Mouse (Mus musculus) retina, postnatal 7 days (tissue): Measurements from ENCODE around the gene Gm45021.
A peak's percentile ranks its signal among the peaks of the same experiment; 100 is the strongest.

Source experiments
- DNase-seq: peaks from one replicate; pipeline ENCODE4 v3.0.0-alpha.2; 2012; ENCODE audit warnings: low read depth, low spot score

The Gm45021 gene

GRCm38 (mm10) chr6:48572572-48573061 is 16.8 kb upstream of the Gm45021 start, which contains the start of gene Rarres2:
Rarres2 (minus strand) TSS chr6:48572789.
- DNase-seq: no peak

DNA sequence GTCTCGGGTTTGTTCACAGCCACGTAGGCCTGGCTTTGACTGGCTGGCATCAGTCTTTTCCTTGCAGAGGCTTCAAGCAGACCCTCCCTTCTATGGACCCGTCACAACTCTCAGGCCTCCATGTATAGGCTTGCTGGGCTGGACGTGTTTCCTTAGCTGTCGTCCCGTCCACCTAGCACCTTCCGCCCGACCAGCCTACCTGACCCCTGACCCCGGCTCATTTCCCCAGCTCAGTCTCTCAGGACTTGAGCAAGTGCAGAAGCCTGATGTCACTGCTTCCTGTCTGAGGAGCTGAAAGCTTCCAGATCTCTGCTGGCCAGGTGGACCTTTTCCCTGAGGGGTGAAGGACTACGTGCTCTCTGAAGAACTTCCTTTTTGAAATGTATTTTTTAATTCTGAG is 16.1 kb upstream of the Gm45021 start:
- DNase-seq: no peak

GRCm38 (mm10) chr6:48573981-48574380 is 15.4 kb upstream of the Gm45021 start:
- no peak for DNase-seq

DNA sequence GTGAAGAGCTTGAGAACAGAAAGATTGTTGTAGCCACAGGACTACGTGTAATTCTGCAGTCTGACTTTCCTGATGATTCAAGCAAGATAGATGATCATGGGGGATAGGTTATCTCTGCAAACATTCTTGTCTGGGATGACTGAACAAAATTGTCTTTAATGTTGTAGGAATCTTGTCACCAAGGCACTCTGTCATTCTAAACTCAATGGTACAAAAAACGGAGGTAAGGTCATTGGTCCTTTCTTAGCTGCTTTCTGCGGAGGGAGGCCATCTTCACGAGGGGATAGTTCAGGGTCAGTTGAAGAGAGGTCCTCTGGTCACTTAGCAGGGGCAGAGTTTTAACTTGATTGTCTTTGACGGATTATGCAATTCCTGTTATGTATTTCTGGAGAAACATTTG is 10.7 kb upstream of the Gm45021 start:
- no peak for DNase-seq

GRCm38 (mm10) chr6:48579215-48579648 is 10.2 kb upstream of the Gm45021 start:
- DNase-seq: no peak

DNA sequence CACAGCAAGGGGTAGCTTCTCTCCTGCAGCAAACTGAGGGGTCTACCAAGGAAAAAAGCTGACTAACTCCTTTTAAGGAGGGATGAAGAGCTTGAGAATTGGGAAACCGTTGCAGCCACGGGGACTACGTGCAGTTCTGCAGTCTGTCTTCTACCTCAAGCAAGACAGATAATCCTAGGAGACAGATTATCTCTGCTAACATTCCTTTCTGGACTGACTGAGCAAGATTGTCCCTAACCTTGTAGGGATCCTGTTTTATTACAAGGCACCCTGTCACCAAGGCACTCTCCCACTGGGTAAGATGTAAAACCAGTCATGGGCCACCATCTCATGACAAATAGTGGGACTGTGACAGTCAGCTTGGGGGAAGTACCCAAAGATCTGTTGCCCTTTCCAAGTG is 8.2 kb upstream of the Gm45021 start:
- no peak for DNase-seq

- peak; percentile 47 for DNase-seq
Observed at GRCm38 (mm10) chr6:48582037-48582436, 7.4 kb upstream of the Gm45021 start.

DNA sequence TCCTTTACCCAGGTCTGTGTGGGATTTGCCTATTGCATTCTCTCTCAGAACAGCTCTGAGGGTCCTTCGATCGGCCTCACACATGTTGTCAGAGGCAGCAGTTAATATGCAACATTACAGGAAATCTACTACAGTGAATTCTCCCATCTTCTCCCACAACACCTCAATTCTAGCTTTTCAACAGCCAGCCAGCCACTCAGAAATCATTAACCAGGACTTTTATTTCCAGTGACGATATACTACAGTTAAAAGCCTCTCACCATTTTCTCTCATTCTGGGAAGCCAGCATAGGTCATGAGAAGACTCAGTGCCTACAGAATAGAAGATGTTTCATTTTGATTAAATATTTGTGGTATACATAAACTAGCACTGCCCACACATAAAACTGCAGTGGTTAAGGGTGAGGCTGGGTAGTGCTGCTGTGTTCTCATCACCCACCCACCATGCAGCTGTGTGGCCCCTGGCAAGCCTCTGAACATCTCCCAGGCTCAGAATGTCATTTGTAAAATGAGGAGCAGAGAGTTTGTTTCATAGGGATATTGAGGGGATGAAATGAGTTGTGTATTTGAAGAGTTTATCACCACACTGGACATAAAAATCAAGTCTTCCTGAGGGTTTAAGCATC is 1.9 kb downstream of the Gm45021 start:
- DNase-seq: no peak

GRCm38 (mm10) chr6:48591871-48592270 is 2.5 kb downstream of the Gm45021 start:
- no peak for DNase-seq

DNA sequence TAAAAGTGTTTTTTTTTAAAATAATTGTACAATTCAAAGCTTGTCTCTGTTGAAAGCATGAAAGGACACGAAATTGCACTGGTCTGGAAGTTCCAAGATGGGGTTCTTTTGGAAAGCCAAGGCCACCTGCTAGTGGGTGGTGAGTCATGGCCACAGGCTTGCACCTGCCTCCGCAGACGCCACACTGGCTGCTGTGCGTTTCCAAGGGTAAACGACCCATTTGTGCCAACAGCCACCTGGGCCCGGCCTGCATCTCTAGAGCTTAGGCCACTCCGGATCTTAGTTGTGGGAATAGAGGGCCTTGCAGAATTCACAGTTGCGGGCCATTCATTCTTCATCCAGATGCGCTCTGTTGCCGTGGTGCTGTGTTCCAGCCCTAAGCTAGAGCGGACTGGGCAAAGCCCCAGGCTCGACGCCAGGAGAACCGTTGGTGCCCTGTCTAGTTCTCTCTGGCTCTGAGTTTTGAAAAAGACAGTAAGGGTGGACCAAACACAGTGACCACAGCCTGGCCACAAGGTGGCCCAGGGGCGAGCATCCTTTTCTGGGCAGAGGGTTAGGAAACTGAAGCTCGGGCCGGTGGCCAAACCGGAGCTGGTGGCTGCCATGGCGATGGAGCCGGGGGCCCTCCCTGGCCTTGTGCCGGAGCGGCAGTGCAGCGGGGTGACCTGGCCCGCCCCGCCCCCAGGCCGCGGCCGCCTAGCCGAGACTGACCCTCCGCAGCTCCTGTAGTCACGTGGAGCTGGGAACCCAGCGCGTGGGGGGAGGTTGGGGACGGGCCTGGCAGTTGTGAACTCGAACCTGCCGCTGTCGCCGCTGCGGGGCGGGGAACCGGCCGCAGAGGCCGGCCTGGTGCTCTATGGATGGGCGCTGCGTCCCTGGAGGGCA is 4.0 kb downstream of the Gm45021 start, which contains the start of the genes Repin1 and Gm44965:
Repin1 (plus strand) TSS at position 726 of the 885 bp plus-strand sequence.
Gm44965 (plus strand) TSS at position 784 of the 885 bp plus-strand sequence.
- peak; percentile 87 for DNase-seq

DNA sequence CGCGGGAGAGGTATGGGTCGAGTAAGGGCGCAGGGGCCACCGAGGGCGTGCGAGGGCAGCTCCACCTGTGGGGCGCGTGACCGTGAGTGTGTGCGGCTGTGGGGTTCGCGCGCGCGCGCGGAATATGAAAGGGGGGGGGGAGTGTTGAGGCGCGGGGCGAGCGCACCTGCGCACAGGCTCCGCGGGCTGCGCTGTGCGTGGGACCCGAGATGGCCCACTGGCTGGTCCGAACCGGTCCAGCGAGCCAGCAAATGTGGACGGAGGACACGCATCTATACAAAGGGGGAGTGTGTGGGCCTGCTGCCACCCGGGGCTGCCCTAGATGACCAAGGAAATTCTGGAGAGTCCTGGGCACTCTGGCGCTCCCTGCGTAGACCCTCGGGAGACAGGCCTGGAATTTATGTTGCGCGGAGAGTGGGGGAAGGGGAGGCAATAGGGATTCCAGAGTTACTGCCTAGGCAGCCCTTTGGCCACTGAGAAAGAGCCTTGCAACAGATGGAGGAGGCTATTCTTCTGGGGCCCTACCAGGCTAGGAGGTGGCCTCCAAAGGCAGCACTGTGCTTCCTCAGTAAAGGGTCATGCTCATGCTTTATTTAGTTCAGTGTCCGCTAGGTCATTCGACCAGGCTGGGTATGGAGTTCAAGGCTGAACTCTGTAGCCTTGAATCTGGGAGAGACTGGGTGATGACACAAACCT is 4.8 kb downstream of the Gm45021 start:
- DNase-seq: peak; percentile 34

DNA sequence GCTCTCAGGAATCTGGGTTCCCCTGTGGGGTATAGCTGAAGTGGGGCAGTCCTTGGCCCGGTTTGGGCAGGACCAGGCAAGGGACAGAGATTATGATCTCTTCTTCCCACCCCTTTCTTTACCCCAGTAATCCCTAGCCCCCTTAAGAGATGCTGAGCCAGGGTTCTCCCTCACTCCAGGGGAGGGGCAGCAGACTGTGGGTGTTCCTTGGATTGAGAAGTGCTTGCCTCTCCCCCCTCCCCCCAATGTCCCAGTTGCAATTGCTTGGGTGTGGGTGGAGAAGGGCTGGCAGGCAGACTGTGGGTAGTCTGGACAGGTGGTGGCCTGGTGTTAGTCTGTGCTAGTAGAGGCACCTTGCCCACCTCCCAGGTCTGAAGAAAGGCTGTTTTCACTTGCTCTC is 5.9 kb downstream of the Gm45021 start:
- no peak for DNase-seq

GRCm38 (mm10) chr6:48596545-48597232 is 7.3 kb downstream of the Gm45021 start:
- DNase-seq: no peak

GRCm38 (mm10) chr6:48597233-48597625 is 7.8 kb downstream of the Gm45021 start:
- DNase-seq: no peak

GRCm38 (mm10) chr6:48600594-48600993 is 11.2 kb downstream of the Gm45021 start:
- no peak for DNase-seq

DNA sequence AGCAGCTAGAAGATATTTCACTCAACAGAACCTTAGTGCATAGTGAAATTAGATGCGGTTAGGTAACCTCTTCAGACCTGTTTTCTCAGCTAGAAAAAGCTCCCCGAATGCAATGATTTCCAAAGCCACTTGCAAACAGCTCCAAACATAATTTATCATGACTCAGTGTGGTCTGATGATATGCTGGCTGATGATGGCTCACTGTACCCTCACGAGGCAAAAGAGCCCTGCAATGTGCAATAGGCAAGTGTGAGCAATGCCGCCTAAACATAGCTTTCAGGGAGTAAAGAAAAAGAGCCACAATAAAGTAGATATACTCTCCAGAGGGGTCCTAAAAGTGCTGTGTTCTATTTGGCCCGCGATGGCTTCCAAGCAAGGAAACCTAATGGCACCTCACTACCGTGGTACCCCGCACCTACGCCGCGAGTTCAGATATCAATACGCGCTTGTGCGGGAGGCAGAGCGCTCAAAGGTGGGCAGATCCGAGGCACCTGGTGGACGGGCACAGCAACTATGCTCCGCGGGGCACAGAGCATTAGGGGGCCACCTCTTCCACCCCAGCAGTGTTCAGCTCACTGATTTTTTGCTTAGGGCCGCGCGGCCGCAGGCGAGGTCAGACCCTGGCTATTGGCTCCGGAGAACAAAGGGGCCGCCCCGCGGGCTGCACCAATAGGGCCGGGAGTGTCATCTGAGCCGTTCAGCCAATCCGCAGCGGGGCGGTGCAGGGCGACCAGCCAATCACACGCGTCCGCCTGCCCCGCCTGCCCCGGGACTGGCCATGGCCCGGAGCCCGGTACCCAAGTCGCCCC is 12.1 kb downstream of the Gm45021 start, which contains the start of gene Zfp775:
Zfp775 (plus strand) TSS at position 793 of the 809 bp plus-strand sequence.
- peak; percentile 84 for DNase-seq

DNA sequence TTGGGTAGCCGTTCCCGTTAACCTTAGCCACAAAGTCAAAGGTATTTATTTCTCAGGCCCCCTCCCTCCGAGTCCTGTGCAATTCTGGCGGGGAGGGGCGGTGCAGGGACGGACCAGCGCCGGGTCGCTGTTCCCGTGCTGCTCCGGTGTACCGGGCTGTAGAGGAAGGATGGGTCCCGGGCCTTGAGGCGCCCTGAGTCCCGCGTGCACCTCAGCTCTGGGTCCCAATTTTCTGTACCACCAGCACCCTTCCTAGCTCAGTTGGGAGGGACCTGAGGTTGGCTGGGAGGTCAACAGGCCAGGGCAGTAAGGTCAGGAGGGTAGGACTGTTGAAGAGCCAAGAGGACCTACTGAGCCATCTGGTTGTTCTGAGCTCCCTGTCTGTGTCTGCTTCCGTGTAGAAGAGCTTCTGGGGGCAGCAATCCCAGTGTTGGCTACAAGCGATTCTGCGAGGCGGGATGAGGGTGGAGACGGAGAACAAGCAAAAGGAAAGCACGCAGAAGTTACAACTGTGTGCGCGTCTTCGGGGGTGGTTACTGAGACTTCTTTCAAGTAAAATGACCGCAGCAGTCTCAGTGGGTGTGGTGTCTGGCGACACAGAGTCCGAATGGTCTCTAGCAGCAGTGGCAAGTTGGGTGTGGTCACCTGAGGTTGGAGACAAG is 12.8 kb downstream of the Gm45021 start:
- no peak for DNase-seq

- no peak for DNase-seq
Observed at GRCm38 (mm10) chr6:48608124-48608523, 18.7 kb downstream of the Gm45021 start.

- no peak for DNase-seq
Observed at GRCm38 (mm10) chr6:48609512-48609911, 20.1 kb downstream of the Gm45021 start.

DNA sequence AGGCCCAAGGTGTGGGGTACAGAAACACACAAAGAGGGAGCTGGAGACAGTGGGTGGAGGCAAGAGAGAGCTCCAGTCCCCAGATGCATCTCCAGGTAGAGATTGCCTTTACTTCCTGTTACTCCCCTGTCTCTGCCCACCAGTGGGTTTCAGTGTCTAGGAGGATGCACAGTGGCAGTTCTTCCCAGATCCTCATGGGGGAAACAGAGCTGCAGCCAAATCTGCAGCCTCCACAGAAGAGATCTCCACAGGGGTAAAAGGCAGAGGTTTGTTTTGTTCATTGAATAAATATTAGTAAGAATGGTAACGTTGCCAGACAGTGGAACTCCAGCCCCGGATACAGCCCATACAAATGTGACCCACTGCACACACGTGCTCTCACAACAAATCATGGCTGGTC is 21.2 kb downstream of the Gm45021 start:
- no peak for DNase-seq
